In the genomic region with DNA sequence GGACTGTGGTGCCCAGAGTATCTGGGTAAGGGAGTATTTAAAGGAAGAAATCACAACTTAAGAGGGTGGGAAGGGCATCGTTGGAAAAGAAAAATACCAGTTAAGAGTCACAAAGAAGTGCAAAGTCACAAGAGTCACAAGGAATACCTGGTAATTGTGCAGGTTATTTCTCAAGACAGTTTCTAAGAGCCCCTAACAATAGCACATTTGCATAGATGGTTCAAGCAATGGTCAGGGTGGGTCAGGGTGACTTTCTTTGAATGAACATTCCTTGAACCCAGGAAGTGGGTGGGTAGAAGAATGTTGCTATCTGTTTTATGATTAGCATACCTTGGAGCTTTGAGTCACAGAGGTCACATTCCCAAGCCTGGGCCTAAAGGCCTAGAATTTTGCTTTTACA, we compare ENCODE assay signal across 1 mouse cellular context. TPM values are rescaled to one million over a fixed set of nuclear protein-coding genes. Genes with fewer than 3 reads are reported as not detected.
"Had no signal": no experiment of that assay in that cellular context is flagged by ENCODE, and none has a peak within 500 bp of the region (broad histone marks: within the 10 kb centered on the region; RNA-seq: fewer than 3 reads in every experiment).

No protein-coding gene starts in this region.

RNA-seq across cellular contexts. Expression of gene Dcaf12l1, which starts 19.4 kb away (rescaled TPM):
- polyA plus RNA-seq: inflammation-experienced regulatory T-cells, adult 6 months had no signal
